Mouse (Mus musculus): ENCODE measurements at regions not wholly inside any gene's neighbourhood (a gene's known extent, or its start where the extent isn't known, plus 50 kb on each side); places are given as distances from the start of the nearest gene placed in this dataset.
A peak's percentile ranks its signal among the peaks of the same experiment; 100 is the strongest.

DNA sequence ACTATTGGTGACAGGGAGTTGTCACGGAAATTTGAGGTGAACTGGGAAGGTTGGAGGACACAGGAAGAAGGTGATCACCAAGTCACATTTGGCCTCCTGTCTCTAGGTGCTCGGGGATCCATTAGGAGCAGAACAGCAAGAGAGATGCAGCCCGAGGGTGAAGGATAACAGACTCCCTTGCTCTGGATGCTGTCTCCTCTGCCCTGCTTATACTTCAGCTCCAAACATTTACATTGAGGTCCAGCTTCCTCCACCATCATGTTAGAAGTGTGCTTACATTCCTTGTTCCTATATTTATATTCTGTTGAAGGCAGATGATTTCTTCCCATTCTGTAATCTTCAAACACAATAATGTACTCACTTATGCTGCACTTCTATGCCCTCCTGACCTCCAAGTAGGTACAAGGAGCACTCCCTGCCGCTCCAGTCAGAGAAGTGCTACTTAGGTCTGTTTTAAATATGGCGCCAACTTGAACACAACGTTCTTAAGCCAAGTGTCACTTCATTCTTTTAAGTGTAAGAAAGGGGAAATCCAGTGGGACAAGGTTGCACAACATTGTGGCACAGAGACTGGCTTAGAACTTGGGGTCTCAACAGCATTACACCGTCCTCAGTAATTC, 161.5 kb downstream of the Sptssa start:
- 61% methylated on average over 7 of the region's 7 CpGs for WGBS
- Histone ChIP-seq H3K4me1 (ENCODE audit: control insufficient read depth, insufficient read depth, low read length) (peaks cover 3% of the 10 kb centered on the region; the same call in 1 of the 2 replicates), H3K4me3 (replicated peaks; ENCODE audit: extremely low read depth, low read depth, low read length) (no peak overlapping the region)
- DNase-seq = peak; percentile 33
- TF ChIP-seq POLR2A (IDR thresholded peaks at IDR 0.05; ENCODE audit: borderline replicate concordance, extremely low read depth, low read depth, low read length) (no peak), CTCF (IDR thresholded peaks at IDR 0.05; ENCODE audit: insufficient read depth, low read length) (no peak)

DNA sequence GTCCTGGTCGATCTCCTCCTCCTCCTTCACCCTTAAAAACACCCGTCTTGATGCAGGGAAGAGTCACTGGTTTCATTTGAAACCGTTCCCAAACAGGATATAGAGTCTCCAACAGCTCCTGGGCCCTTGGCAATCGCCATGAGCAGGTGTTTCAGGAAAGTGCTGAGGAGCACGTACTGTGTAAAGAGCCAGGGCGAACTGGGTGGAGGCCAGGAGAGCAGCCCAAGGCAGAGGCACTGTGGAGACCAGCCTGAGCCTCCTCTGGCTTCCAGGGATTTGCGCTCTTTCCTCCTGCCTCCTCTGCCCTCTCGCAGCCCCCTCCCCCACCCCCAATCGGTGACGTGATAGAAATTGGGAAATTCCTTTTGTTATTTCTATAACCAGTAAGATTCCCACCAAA, 163.6 kb downstream of the Sptssa start:
- DNase-seq = no peak
- Histone ChIP-seq H3K4me1 (ENCODE audit: control insufficient read depth, insufficient read depth, low read length) (peaks cover 3% of the 10 kb centered on the region; the same call in 1 of the 2 replicates), H3K4me3 (replicated peaks; ENCODE audit: extremely low read depth, low read depth, low read length) (no peak overlapping the region)
- WGBS = 41% methylated on average over 10 of the region's 10 CpGs
- TF ChIP-seq CTCF (IDR thresholded peaks at IDR 0.05; ENCODE audit: insufficient read depth, low read length) (no peak), POLR2A (IDR thresholded peaks at IDR 0.05; ENCODE audit: borderline replicate concordance, extremely low read depth, low read depth, low read length) (no peak)

DNA sequence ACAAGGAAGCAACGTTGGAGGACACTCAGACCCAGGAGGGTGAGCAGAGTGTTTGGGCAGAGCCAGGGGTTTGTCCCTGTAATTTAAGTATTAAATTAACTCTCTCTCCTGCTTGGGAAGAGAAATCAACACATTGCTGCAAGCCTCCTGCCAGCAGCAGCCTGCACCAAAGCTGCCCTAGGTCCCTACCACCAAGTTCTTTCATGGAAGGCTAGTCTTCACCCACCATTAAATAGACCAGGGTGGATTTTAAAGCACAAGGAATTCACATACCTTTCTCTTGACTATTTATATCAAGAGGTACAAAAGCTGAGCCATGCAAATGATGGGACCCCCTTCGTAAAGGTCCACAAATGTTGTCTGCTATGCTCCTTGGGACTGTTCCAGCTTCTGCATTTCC, 165.9 kb downstream of the Sptssa start:
- no peak for TF ChIP-seq POLR2A (IDR thresholded peaks at IDR 0.05; ENCODE audit: borderline replicate concordance, extremely low read depth, low read depth, low read length)
- no peak for TF ChIP-seq CTCF (IDR thresholded peaks at IDR 0.05; ENCODE audit: insufficient read depth, low read length)
- Histone ChIP-seq H3K4me1 (ENCODE audit: control insufficient read depth, insufficient read depth, low read length) (peaks cover 3% of the 10 kb centered on the region; the same call in 1 of the 2 replicates), H3K4me3 (replicated peaks; ENCODE audit: extremely low read depth, low read depth, low read length) (no peak overlapping the region)
- no peak for DNase-seq
- 80% methylated on average over 2 of the region's 2 CpGs for WGBS

DNA sequence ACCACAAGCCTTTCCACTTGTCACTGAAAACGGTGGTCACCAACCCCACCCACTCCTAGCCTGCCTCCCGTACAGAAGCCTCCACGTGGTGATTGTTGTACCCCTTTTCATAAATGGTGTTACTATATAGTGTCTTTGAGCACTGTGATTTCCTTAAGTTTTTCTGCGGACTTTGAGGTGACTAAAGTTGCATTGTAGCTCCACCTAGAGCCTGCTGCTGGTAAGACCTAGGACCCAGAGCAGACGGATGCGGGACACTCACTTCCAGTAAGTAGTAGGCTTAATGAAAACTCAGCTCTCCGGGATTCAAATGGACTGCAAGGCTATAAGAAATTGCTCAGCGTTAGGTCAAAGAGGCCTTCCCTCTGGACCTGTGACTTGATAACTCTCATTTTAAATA, 166.7 kb downstream of the Sptssa start:
- TF ChIP-seq POLR2A (IDR thresholded peaks at IDR 0.05; ENCODE audit: borderline replicate concordance, extremely low read depth, low read depth, low read length) (no peak), CTCF (IDR thresholded peaks at IDR 0.05; ENCODE audit: insufficient read depth, low read length) (peak; percentile 82)
- Histone ChIP-seq H3K4me1 (ENCODE audit: control insufficient read depth, insufficient read depth, low read length) (peaks cover 3% of the 10 kb centered on the region; the same call in 1 of the 2 replicates), H3K4me3 (replicated peaks; ENCODE audit: extremely low read depth, low read depth, low read length) (no peak overlapping the region)
- DNase-seq = peak; percentile 51
- 3% methylated on average over 8 of the region's 8 CpGs for WGBS

DNA sequence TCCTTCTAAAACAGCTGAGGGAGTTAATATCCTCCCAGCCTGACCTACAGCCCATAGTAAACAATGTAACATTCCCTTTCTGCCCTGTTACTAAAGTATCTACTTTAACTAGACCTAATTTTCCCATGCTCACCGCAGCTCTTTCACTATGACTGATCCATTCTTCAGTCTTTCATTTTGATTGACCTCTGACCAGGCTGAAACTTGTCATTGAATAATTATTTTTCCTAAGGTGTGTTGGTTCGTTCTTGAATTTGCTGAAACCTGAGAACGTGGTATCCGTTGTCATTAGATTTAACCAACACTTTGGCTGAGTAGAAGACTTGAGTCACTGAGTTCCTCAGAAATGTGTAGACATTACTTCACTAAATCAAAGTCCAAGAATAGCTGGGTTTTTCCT, 168.7 kb downstream of the Sptssa start:
- TF ChIP-seq CTCF (IDR thresholded peaks at IDR 0.05; ENCODE audit: insufficient read depth, low read length) (no peak), POLR2A (IDR thresholded peaks at IDR 0.05; ENCODE audit: borderline replicate concordance, extremely low read depth, low read depth, low read length) (no peak)
- no peak overlapping the region for H3K4me3 ChIP-seq (replicated peaks; ENCODE audit: extremely low read depth, low read depth, low read length)
- no peaks in the 10 kb centered on the region for H3K4me1 ChIP-seq (ENCODE audit: control insufficient read depth, insufficient read depth, low read length)
- DNase-seq = no peak
- 86% methylated on average over 4 of the region's 4 CpGs for WGBS

DNA sequence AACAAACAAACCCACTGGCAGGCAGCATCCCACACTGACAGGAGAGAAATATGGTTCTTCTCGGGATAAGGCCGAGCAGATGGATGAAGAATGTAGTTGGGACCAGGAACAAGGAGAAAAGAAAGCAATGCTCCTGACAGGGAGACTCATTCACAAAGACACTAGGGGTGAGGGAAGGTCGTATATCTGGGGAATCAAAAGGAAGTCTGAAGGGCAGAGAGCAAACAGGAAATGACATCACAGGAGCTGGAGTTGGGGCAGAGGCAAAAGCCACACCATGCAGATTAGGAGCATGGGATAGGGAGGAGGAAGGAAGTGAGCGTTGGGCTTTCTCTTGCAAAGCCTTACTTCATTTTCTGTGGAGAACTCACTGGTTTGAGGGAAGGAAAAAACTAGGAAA, 174.4 kb downstream of the Sptssa start:
- Histone ChIP-seq H3K4me1 (ENCODE audit: control insufficient read depth, insufficient read depth, low read length) (no peaks in the 10 kb centered on the region; the same call in 1 of the 2 replicates), H3K4me3 (replicated peaks; ENCODE audit: extremely low read depth, low read depth, low read length) (no peak overlapping the region)
- 56% methylated on average over 4 of the region's 4 CpGs for WGBS
- no peak for DNase-seq
- TF ChIP-seq CTCF (IDR thresholded peaks at IDR 0.05; ENCODE audit: insufficient read depth, low read length) (no peak), POLR2A (IDR thresholded peaks at IDR 0.05; ENCODE audit: borderline replicate concordance, extremely low read depth, low read depth, low read length) (no peak)

DNA sequence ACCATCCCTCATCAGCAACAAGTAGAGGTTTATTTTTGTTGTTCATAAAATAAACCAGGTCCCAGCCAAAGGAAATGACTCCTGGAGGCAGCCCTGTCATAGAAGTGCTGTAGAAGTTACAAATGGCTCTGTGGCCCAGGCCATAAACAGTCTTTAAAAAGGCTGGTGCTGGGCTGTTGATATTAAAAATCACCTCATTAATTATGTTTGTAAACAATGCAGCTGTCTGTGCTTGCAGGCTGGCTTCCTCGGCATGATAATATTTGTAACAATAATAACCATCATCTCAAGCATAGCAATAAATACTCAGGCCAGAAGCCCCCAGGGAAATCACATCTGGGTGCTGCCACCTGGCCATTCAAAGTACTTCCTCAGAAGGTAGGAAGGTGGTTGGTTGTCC, 176.5 kb downstream of the Sptssa start:
- TF ChIP-seq CTCF (IDR thresholded peaks at IDR 0.05; ENCODE audit: insufficient read depth, low read length) (no peak), POLR2A (IDR thresholded peaks at IDR 0.05; ENCODE audit: borderline replicate concordance, extremely low read depth, low read depth, low read length) (no peak)
- DNase-seq = no peak
- H3K4me3 ChIP-seq (replicated peaks; ENCODE audit: extremely low read depth, low read depth, low read length) = no peak overlapping the region
- H3K4me1 ChIP-seq (ENCODE audit: control insufficient read depth, insufficient read depth, low read length) = no peaks in the 10 kb centered on the region; the same call in 1 of the 2 replicates
- WGBS = 34% methylated on average over 1 of the region's 1 CpGs

DNA sequence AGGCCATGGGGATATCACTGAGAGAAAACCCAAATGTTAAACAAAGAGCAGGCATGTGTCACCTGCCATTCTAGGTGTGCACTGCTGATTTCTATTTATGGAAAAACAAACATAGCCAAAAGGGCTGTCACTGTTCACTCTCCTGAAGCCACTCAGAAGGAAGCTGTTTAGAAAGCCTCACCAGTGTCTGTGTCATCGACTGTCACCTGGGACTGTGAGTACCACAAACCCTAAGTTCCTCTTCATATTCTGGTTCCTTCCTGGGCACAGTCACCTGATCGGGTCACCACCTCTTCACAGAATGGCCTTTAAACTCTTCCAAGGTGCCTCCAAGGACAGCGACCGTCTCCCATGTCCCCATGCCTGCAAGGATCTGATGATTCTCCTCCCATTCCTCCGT, 183.5 kb downstream of the Sptssa start:
- Histone ChIP-seq H3K4me1 (ENCODE audit: control insufficient read depth, insufficient read depth, low read length) (no peaks in the 10 kb centered on the region), H3K4me3 (replicated peaks; ENCODE audit: extremely low read depth, low read depth, low read length) (no peak overlapping the region)
- no peak for DNase-seq
- 72% methylated on average over 5 of the region's 5 CpGs for WGBS
- TF ChIP-seq POLR2A (IDR thresholded peaks at IDR 0.05; ENCODE audit: borderline replicate concordance, extremely low read depth, low read depth, low read length) (no peak), CTCF (IDR thresholded peaks at IDR 0.05; ENCODE audit: insufficient read depth, low read length) (no peak)

DNA sequence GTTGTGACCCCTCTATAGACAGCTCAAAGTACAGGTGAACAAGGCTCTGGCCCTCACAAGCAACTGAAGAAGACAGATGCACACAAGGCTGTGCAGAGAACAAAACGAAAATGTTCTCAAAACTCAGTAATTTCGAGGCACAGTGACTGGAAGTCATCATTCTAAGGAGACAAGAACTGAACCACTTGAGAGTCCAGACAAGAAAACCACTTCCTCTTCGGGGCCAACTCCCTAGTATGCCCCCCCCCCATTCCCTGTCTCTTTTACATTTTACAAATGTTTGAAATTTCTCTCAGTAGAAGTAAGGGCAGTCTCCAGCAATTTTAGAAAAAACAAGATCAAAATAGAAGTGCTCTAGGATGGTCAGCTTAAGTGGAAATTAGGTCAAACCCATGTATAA, 184.0 kb downstream of the Sptssa start:
- no peaks in the 10 kb centered on the region for H3K4me1 ChIP-seq (ENCODE audit: control insufficient read depth, insufficient read depth, low read length)
- DNase-seq = no peak
- no peak overlapping the region for H3K4me3 ChIP-seq (replicated peaks; ENCODE audit: extremely low read depth, low read depth, low read length)
- WGBS = 56% methylated on average over 3 of the region's 3 CpGs
- no peak for TF ChIP-seq POLR2A (IDR thresholded peaks at IDR 0.05; ENCODE audit: borderline replicate concordance, extremely low read depth, low read depth, low read length)
- no peak for TF ChIP-seq CTCF (IDR thresholded peaks at IDR 0.05; ENCODE audit: insufficient read depth, low read length)

DNA sequence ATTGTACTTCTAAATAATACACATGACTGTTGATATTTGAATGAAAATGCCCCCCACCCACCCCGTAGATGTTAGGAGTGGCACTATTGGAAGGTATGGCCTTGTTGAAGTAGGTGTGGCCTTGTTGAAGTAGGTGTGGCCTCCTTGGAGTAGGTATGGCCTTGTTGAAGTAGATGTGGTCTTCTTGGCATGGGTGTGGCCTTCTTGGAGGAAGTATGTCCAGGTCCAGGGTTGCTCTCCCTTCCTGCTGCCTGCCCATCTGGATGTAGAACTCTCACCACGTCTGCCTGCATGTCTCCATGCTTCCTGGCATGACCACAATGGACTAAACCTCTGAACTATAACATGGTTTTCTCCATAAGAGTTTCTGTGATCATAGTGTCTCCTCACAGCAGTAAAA, 188.7 kb downstream of the Sptssa start:
- DNase-seq = no peak
- Histone ChIP-seq H3K4me3 (replicated peaks; ENCODE audit: extremely low read depth, low read depth, low read length) (no peak overlapping the region), H3K4me1 (ENCODE audit: control insufficient read depth, insufficient read depth, low read length) (no peaks in the 10 kb centered on the region)
- TF ChIP-seq CTCF (IDR thresholded peaks at IDR 0.05; ENCODE audit: insufficient read depth, low read length) = no peak
- TF ChIP-seq POLR2A (IDR thresholded peaks at IDR 0.05; ENCODE audit: borderline replicate concordance, extremely low read depth, low read depth, low read length) = no peak
- WGBS = 72% methylated on average over 2 of the region's 2 CpGs

All from lung, adult 2 months (tissue).